In the genomic region with DNA sequence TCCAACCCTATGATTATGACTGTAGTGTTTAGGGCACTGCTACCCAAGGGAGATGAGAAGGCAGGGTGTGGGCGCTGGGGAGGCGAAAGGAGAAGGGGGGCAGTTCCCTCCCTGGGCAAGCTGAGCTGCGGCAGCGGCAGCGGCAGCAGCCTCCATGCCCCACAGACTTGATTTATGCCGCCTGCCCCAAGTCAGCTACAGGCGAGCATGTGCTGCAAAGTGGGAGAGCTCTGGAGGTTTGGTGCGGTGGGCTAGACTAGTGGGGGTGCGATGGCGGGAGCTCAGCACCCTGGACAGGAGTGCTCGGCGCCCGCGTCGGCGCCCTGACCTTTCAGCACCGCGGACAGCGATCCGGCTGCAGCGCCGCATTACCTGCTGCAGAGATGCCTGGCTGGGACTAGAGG, we compare ENCODE assay signal across 9 mouse cellular contexts. TPM values are rescaled to one million over a fixed set of nuclear protein-coding genes. Genes with fewer than 3 reads are reported as not detected.
A peak's percentile ranks its signal among the peaks of the same experiment; 100 is the strongest.
DNase-seq lines count a peak whose midpoint lies in the region; ATAC-seq and TF ChIP-seq lines count a peak whose summit lies in the region.
"Had no signal": no experiment of that assay in that cellular context is flagged by ENCODE, and none has a peak within 500 bp of the region (broad histone marks: within the 10 kb centered on the region; RNA-seq: fewer than 3 reads in every experiment).

No protein-coding gene starts in this region.

- peaks cover 13% of the 10 kb centered on the region for H3K27me3 ChIP-seq in embryonic facial prominence, embryonic 15.5 days
- H3K27me3 ChIP-seq in heart, embryonic 12.5 days (replicated peaks), result no peaks in the 10 kb centered on the region
- peaks cover 7% of the 10 kb centered on the region; the same call in 1 of the 2 replicates for H3K27me3 ChIP-seq in kidney, embryonic 14.5 days (ENCODE audit: control insufficient read depth, insufficient read depth, low read length)
- H3K27me3 ChIP-seq in limb, embryonic 14.5 days (ENCODE audit: control insufficient read depth, insufficient read depth, low read length), result peaks cover 17% of the 10 kb centered on the region; the same call in 1 of the 2 replicates
- no peaks in the 10 kb centered on the region for H3K27me3 ChIP-seq in midbrain, embryonic 16.5 days (ENCODE audit: control insufficient read depth, insufficient read depth, low read depth, low read length)
- H3K27me3 ChIP-seq in stomach, postnatal 0 days (ENCODE audit: control insufficient read depth, insufficient read depth, low read length), result no peaks in the 10 kb centered on the region

- no peak overlapping the region for H3K9ac ChIP-seq in embryonic facial prominence, embryonic 15.5 days
- H3K9ac ChIP-seq in heart, embryonic 12.5 days, result no peak overlapping the region
- no peak overlapping the region for H3K9ac ChIP-seq in kidney, embryonic 14.5 days (ENCODE audit: low read depth, low read length)
- no peak overlapping the region for H3K9ac ChIP-seq in limb, embryonic 14.5 days (ENCODE audit: low read depth, low read length, severe bottlenecking)
- peak overlapping the region; percentile 91 for H3K9ac ChIP-seq in midbrain, embryonic 16.5 days (ENCODE audit: low read depth, low read length)
- no peak overlapping the region for H3K9ac ChIP-seq in stomach, postnatal 0 days (ENCODE audit: low read length)

- TF ChIP-seq CTCF in stomach, postnatal 0 days (IDR thresholded peaks at IDR 0.05; ENCODE audit: low read depth), result peak; percentile 17; the same call in 1 of the 2 replicates

- peak; percentile 79 for ATAC-seq in embryonic facial prominence, embryonic 15.5 days (ENCODE audit: insufficient number of reproducible peaks, low FRiP score, low TSS enrichment, low read depth)
- peak; percentile 78 for ATAC-seq in heart, embryonic 12.5 days (ENCODE audit: insufficient number of reproducible peaks, low FRiP score)
- peak; percentile 97 for ATAC-seq in kidney, embryonic 14.5 days (ENCODE audit: low FRiP score, low TSS enrichment)
- ATAC-seq in limb, embryonic 14.5 days (ENCODE audit: low FRiP score, low read depth), result peak; percentile 95
- peak; percentile 71 for ATAC-seq in midbrain, embryonic 16.5 days
- peak; percentile 94 for ATAC-seq in stomach, postnatal 0 days (ENCODE audit: low FRiP score, low TSS enrichment)

- H3K27ac ChIP-seq in embryonic facial prominence, embryonic 15.5 days (replicated peaks), result no peak overlapping the region
- H3K27ac ChIP-seq in heart, embryonic 12.5 days (ENCODE audit: poor library complexity, severe bottlenecking), result no peak overlapping the region
- H3K27ac ChIP-seq in kidney, embryonic 14.5 days (ENCODE audit: low read depth, low read length), result no peak overlapping the region
- H3K27ac ChIP-seq in limb, embryonic 14.5 days (replicated peaks; ENCODE audit: low read depth, low read length), result no peak overlapping the region
- H3K27ac ChIP-seq in midbrain, embryonic 16.5 days (ENCODE audit: low read length), result peak overlapping the region; percentile 89
- H3K27ac ChIP-seq in stomach, postnatal 0 days (replicated peaks), result no peak overlapping the region

- TF ChIP-seq EP300 in stomach, postnatal 0 days (optimal IDR thresholded peaks at IDR 0.05), result no peak

- WGBS in embryonic facial prominence, embryonic 15.5 days, result under 1% methylated on average over 22 of the region's 22 CpGs
- WGBS in heart, embryonic 12.5 days, result under 1% methylated on average over 22 of the region's 22 CpGs
- WGBS in kidney, embryonic 14.5 days, result under 1% methylated on average over 22 of the region's 22 CpGs
- 0% methylated on average over 22 of the region's 22 CpGs for WGBS in limb, embryonic 14.5 days
- under 1% methylated on average over 22 of the region's 22 CpGs for whole genome bisulfite sequencing in midbrain, embryonic 16.5 days
- 1% methylated on average over 22 of the region's 22 CpGs for WGBS in stomach, postnatal 0 days

- no peaks in the 10 kb centered on the region for H3K36me3 ChIP-seq in embryonic facial prominence, embryonic 15.5 days
- H3K36me3 ChIP-seq in heart, embryonic 12.5 days, result no peaks in the 10 kb centered on the region
- H3K36me3 ChIP-seq in kidney, embryonic 14.5 days (ENCODE audit: control insufficient read depth, insufficient read depth, low read length), result no peaks in the 10 kb centered on the region
- no peaks in the 10 kb centered on the region for H3K36me3 ChIP-seq in limb, embryonic 14.5 days (ENCODE audit: control insufficient read depth, insufficient read depth, low read length)
- no peaks in the 10 kb centered on the region for H3K36me3 ChIP-seq in midbrain, embryonic 16.5 days (ENCODE audit: control insufficient read depth, insufficient read depth, low read length)
- no peaks in the 10 kb centered on the region for H3K36me3 ChIP-seq in stomach, postnatal 0 days (ENCODE audit: control insufficient read depth, insufficient read depth, low read length)
- H3K36me3 ChIP-seq: G1E had no signal

- H3K9me3 ChIP-seq in embryonic facial prominence, embryonic 15.5 days (replicated peaks), result no peaks in the 10 kb centered on the region
- H3K9me3 ChIP-seq in heart, embryonic 12.5 days (replicated peaks), result no peaks in the 10 kb centered on the region
- H3K9me3 ChIP-seq in kidney, embryonic 14.5 days (ENCODE audit: control insufficient read depth, low read length), result no peaks in the 10 kb centered on the region
- no peaks in the 10 kb centered on the region for H3K9me3 ChIP-seq in limb, embryonic 14.5 days (ENCODE audit: control insufficient read depth, low read length)
- no peaks in the 10 kb centered on the region for H3K9me3 ChIP-seq in midbrain, embryonic 16.5 days (replicated peaks; ENCODE audit: control insufficient read depth, low read length, poor library complexity, severe bottlenecking)
- no peaks in the 10 kb centered on the region for H3K9me3 ChIP-seq in stomach, postnatal 0 days (ENCODE audit: control insufficient read depth, low read length)

- DNase-seq in 3134 (ENCODE audit: extremely low read depth, insufficient read length, low spot score), result peak; percentile 16
- DNase-seq in adrenal gland, postnatal 4 days (ENCODE audit: low spot score in 2 of 2), result peak; percentile 61 to 73
- peak; percentile 88 for DNase-seq in limb, embryonic 14.5 days (ENCODE audit: low spot score)
- peak; percentile 87 for DNase-seq in stomach, postnatal 0 days (ENCODE audit: low spot score)

- H3K4me2 ChIP-seq in embryonic facial prominence, embryonic 15.5 days (replicated peaks), result peak overlapping the region; percentile 47
- peak overlapping the region; percentile 94 for H3K4me2 ChIP-seq in heart, embryonic 12.5 days
- H3K4me2 ChIP-seq in kidney, embryonic 14.5 days (replicated peaks; ENCODE audit: low read depth, low read length), result peak overlapping the region; percentile 48
- H3K4me2 ChIP-seq in limb, embryonic 14.5 days (replicated peaks; ENCODE audit: low read depth, low read length, severe bottlenecking), result peak overlapping the region; percentile 41
- peak overlapping the region; percentile 60 for H3K4me2 ChIP-seq in midbrain, embryonic 16.5 days (ENCODE audit: low read length)
- no peak overlapping the region; the same call in 1 of the 2 replicates for H3K4me2 ChIP-seq in stomach, postnatal 0 days (replicated peaks; ENCODE audit: low read depth)

- H3K4me3 ChIP-seq in embryonic facial prominence, embryonic 15.5 days (replicated peaks), result peak overlapping the region; percentile 31
- H3K4me3 ChIP-seq in heart, embryonic 12.5 days, result peak overlapping the region; percentile 43
- H3K4me3 ChIP-seq in kidney, embryonic 14.5 days (ENCODE audit: low read length), result peak overlapping the region; percentile 27; the same call in 1 of the 2 replicates
- H3K4me3 ChIP-seq in limb, embryonic 14.5 days (replicated peaks; ENCODE audit: low read length), result no peak overlapping the region
- H3K4me3 ChIP-seq in midbrain, embryonic 16.5 days (ENCODE audit: low read depth, low read length), result peak overlapping the region; percentile 82
- no peak overlapping the region for H3K4me3 ChIP-seq in stomach, postnatal 0 days (ENCODE audit: low read depth, low read length)

- H3K4me1 ChIP-seq in embryonic facial prominence, embryonic 15.5 days, result peaks cover 11% of the 10 kb centered on the region
- peaks cover 18% of the 10 kb centered on the region for H3K4me1 ChIP-seq in heart, embryonic 12.5 days (replicated peaks)
- H3K4me1 ChIP-seq in kidney, embryonic 14.5 days (ENCODE audit: control insufficient read depth, insufficient read depth, low read length), result no peaks in the 10 kb centered on the region
- H3K4me1 ChIP-seq in limb, embryonic 14.5 days (ENCODE audit: control insufficient read depth, insufficient read depth, low read length), result peaks cover 9% of the 10 kb centered on the region; the same call in 1 of the 2 replicates
- H3K4me1 ChIP-seq in midbrain, embryonic 16.5 days (ENCODE audit: control insufficient read depth, insufficient read depth, low read length), result peaks cover 12% of the 10 kb centered on the region; the same call in 1 of the 2 replicates
- H3K4me1 ChIP-seq in stomach, postnatal 0 days (replicated peaks; ENCODE audit: control insufficient read depth, insufficient read depth), result no peaks in the 10 kb centered on the region

- no peak for TF ChIP-seq POLR2A in limb, embryonic 14.5 days (IDR thresholded peaks at IDR 0.05; ENCODE audit: borderline replicate concordance, extremely low read depth, insufficient read depth, insufficient read length)

RNA-seq across cellular contexts. Expression of gene Snap25, which starts 0.8 kb away (rescaled TPM):
- 10 to 100 TPM; 57.9 to 70.7 TPM for total RNA-seq in adrenal gland, postnatal 4 days (2021)
- 5.1 and 7.5 TPM in 2 replicates for polyA plus RNA-seq in embryonic facial prominence, embryonic 15.5 days (2015; fragmentation: Nextera tagmentation; extraction: Ambion mirVana)
- polyA plus RNA-seq in heart, embryonic 12.5 days (2016; fragmentation: Nextera tagmentation; extraction: Ambion mirVana), result 0.67 and 1.0 TPM in 2 replicates
- polyA plus RNA-seq in kidney, embryonic 14.5 days (2014; fragmentation: Nextera tagmentation; extraction: Ambion mirVana), result 0.31 and 0.59 TPM in 2 replicates
- polyA plus RNA-seq in limb, embryonic 14.5 days (2012; rRNA removed), result 1.4 and 1.9 TPM in 2 replicates
- polyA plus RNA-seq in limb, embryonic 14.5 days (2014; fragmentation: Nextera tagmentation; extraction: Ambion mirVana), result 0.22 and 0.64 TPM in 2 replicates
- 175 and 244 TPM in 2 replicates for polyA plus RNA-seq in midbrain, embryonic 16.5 days (2015; fragmentation: Nextera tagmentation; extraction: Ambion mirVana)
- polyA plus RNA-seq in stomach, postnatal 0 days (2015; fragmentation: Nextera tagmentation; extraction: Ambion mirVana), result 8.5 and 10.8 TPM in 2 replicates
- polyA plus RNA-seq: G1E had no signal

Comparison
In these comparisons a context has a peak if more than half of its experiments do, and no peak if none do; other contexts are left out.
1. DNase-seq: peak in every context shown above with its lines; median percentile 88 in limb, embryonic 14.5 days; 87 in stomach, postnatal 0 days; 67 in adrenal gland, postnatal 4 days; 16 in 3134.
2. H3K4me3 ChIP-seq: peak in embryonic facial prominence, embryonic 15.5 days (single experiment), heart, embryonic 12.5 days (single experiment), kidney, embryonic 14.5 days (single experiment) and midbrain, embryonic 16.5 days (single experiment); none in limb, embryonic 14.5 days (single experiment) and stomach, postnatal 0 days (single experiment).
3. RNA of gene Snap25, which starts 0.8 kb away (polyA plus RNA-seq): 175 to 244 TPM in midbrain, embryonic 16.5 days; 8.5 to 10.8 TPM in stomach, postnatal 0 days, 5.1 to 7.5 TPM in embryonic facial prominence, embryonic 15.5 days, 0.22 to 1.9 TPM in limb, embryonic 14.5 days, 0.67 to 1.0 TPM in heart, embryonic 12.5 days and 0.31 to 0.59 TPM in kidney, embryonic 14.5 days; every median in the first group is over 10 times any median in the second.
4. Peak in every context shown above with its lines, with median percentiles within 50 percentile points of each other: ATAC-seq.